Mouse (Mus musculus) embryonic facial prominence, embryonic 14.5 days (tissue): ENCODE results near the gene Mcm2. TPM values are rescaled to one million over a fixed set of nuclear protein-coding genes. Genes with fewer than 3 reads are reported as not detected.

Experiments used
- ATAC-seq: fragments of 200-750 bp; cut with Nextera tagmentation; 2 replicates; pipeline ENCODE4 v1.8.0; 2017; ENCODE audit warnings: low read depth, moderate number of reproducible peaks, moderate TSS enrichment
- DNase-seq: peaks from one replicate; pipeline ENCODE4 v3.0.0-alpha.2; 2015; ENCODE audit warnings: low spot score
- H3K27ac ChIP-seq: fragments of 300-500 bp; sonication (generic); replicated peaks from 2 replicates; pipeline ENCODE4 v1.5.1; 2014; ENCODE audit warnings: low read depth, mild to moderate bottlenecking, low read length, moderate library complexity
- H3K27me3 ChIP-seq: fragments of 300-500 bp; sonication (generic); replicated peaks from 2 replicates; pipeline ENCODE4 v1.6.1; 2014; ENCODE audit warnings: low read length; ENCODE audit not compliant: control insufficient read depth, insufficient read depth
- H3K36me3 ChIP-seq: fragments of 300-500 bp; sonication (generic); 2 replicates; pipeline ENCODE4 v1.6.1; 2014; ENCODE audit warnings: low read length, mixed read lengths; ENCODE audit not compliant: control insufficient read depth, insufficient read depth
- H3K4me1 ChIP-seq: fragments of 300-500 bp; sonication (generic); 2 replicates; pipeline ENCODE4 v1.6.1; 2014; ENCODE audit warnings: antibody characterized with exemption, low read length; ENCODE audit not compliant: control insufficient read depth, insufficient read depth
- H3K4me2 ChIP-seq: fragments of 300-500 bp; sonication (generic); 2 replicates; pipeline ENCODE4 v1.6.1; 2014; ENCODE audit warnings: low read depth, mild to moderate bottlenecking, low read length, moderate library complexity, mixed read lengths
- H3K4me3 ChIP-seq: fragments of 300-500 bp; sonication (generic); 2 replicates; pipeline ENCODE4 v1.5.1; 2014; ENCODE audit warnings: low read depth, mild to moderate bottlenecking, low read length
- H3K9ac ChIP-seq: fragments of 300-500 bp; sonication (generic); 2 replicates; pipeline ENCODE4 v1.6.1; 2014; ENCODE audit warnings: low read depth, mild to moderate bottlenecking, low read length, moderate library complexity, mixed read lengths
- H3K9me3 ChIP-seq: fragments of 300-500 bp; sonication (generic); 2 replicates; pipeline ENCODE4 v1.6.1; 2016; ENCODE audit warnings: low read length; ENCODE audit not compliant: control insufficient read depth
- WGBS: fragments of 180-500 bp; shearing (Covaris S2); extraction: QIAGEN DNeasy Blood & Tissue Kit; methylation state at CpG from one replicate; pipeline ENCODE4 v1.1.7; 2014; 5-methylcytosine and 5-hydroxymethylcytosine counted together
- polyA plus RNA-seq: library from polyadenylated mRNA; unstranded; fragments of >200 nt; fragmentation: Nextera tagmentation; extraction: Ambion mirVana; gene quantifications from 2 replicates; pipeline ENCODE4 v1.2.1, GENCODE M21; 2014

Mcm2 gene
- polyA plus RNA-seq, 1 experiment from 2014 or later, result 94.6 TPM

DNA sequence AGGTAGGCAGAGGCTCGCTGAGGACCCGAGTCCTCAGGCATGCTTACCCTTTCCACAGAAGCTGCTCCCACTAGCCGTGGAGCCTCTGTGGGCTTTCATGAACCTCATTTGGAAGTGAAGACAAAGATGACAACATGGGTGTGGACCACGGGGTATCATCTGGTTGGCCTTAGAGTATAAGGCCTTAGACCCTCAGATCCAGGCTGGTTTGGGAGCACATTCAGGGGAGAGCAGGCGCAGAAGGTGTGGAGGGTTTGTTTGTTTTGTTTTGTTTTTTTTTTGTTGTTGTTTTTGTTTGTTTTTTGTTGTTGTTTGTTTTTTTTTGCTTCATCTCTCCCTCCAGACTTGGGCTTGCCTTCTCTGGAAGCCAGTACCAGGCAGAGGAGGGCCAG lies 40.1 kb upstream of the Mcm2 start:
- no peaks in the 10 kb centered on the region for H3K36me3 ChIP-seq
- no peaks in the 10 kb centered on the region for H3K27me3 ChIP-seq
- no peaks in the 10 kb centered on the region for H3K9me3 ChIP-seq
- H3K9ac ChIP-seq, result no peak overlapping the region
- DNase-seq (no peak), ATAC-seq (no peak)
- peaks cover 30% of the 10 kb centered on the region for H3K4me1 ChIP-seq
- H3K27ac ChIP-seq, result peak overlapping the region; percentile 61
- H3K4me2 ChIP-seq, result no peak overlapping the region
- WGBS, result 68% methylated on average over 5 of the region's 5 CpGs
- no peak overlapping the region for H3K4me3 ChIP-seq

DNA sequence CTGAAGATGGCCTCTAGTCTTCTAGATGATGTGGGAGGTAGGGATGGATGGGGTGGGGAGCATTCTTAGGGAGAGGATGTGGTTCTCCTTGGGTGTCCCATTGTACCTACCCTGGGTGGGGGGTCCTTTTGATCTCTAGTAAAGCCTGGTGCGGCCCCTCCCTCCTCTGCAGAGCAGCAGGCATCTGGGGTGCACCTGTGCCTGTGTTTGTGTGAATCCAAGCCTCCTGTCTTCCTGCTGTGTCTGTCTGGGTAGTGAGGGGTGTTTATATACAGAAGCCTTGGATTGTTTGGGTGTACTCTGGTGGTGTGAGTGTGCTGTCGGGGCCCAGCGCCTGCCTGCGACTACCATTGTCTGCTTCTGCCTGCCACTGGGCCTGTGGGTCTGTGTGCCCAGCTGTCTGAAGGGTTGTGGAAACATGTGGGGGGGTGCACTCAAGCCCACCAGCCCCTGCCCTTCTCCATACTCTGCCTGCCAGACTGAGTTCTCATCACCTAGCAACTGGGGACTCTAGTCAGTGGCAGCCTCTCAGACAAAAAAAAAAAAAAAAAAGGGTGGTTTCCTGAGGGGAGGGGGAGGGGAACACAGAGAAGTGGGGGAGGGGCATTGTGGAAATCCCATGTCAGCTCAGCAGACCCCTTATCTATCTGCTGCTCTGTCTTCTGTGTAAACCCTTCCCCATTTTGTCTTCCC lies 39.5 kb upstream of the Mcm2 start:
- no peaks in the 10 kb centered on the region for H3K9me3 ChIP-seq
- no peak overlapping the region for H3K4me2 ChIP-seq
- peaks cover 30% of the 10 kb centered on the region for H3K4me1 ChIP-seq
- H3K4me3 ChIP-seq, result no peak overlapping the region
- no peak overlapping the region; the same call in 1 of the 2 replicates for H3K27ac ChIP-seq
- H3K9ac ChIP-seq, result no peak overlapping the region
- H3K36me3 ChIP-seq, result no peaks in the 10 kb centered on the region
- peak; percentile 36 for DNase-seq
- ATAC-seq, result peak; percentile 20; the same call in 1 of the 2 replicates
- H3K27me3 ChIP-seq, result no peaks in the 10 kb centered on the region
- WGBS, result 30% methylated on average over 4 of the region's 4 CpGs

GRCm38 (mm10) chr6:88937214-88937549 lies 38.6 kb upstream of the Mcm2 start:
- no peaks in the 10 kb centered on the region for H3K9me3 ChIP-seq
- WGBS, result 42% methylated on average over 4 of the region's 4 CpGs
- no peak overlapping the region for H3K9ac ChIP-seq
- H3K4me3 ChIP-seq, result no peak overlapping the region
- no peaks in the 10 kb centered on the region for H3K36me3 ChIP-seq
- ATAC-seq (no peak), DNase-seq (no peak)
- peaks cover 24% of the 10 kb centered on the region for H3K4me1 ChIP-seq
- no peak overlapping the region for H3K4me2 ChIP-seq
- H3K27me3 ChIP-seq, result no peaks in the 10 kb centered on the region
- no peak overlapping the region for H3K27ac ChIP-seq

DNA sequence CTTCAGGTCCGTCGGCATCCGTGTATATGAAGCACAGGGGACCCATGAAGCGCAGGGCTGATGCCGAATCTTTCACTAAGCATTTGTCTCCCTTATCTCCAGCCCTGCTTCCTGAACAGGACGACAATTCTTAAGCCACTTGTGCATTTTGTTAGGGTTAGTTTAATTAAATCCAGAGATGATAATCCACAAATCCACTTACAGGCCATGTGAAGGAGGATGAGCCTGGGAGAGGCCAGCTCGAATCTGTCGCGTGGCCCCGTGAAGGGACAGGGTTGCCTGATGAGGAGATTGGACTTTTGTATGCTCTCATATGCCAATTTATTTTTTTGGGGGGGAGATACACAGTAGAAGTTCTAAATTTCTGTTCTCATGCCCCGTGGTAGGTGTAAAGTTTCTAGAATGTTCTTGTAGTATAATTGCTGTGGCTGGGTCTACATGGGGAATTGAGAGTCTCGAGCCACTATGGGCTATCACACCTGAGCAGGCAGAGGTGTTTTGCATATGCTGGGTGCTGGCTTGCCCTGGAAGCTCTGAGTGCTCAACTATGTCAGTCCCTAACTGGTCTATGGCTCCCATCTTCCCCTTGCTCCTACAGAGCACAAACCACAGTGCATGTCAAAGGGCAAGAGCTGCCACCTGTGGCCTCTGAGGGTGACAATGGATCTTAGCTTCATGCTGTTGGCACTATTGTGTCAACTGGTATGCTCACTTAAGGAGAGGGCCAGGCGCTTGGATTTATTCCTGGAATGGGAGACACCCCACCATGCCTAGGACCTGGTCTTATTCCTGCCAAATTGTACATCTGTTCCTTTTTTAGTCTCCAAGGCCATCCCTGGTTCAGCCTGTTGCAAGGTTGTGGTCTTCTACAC lies 38.0 kb upstream of the Mcm2 start:
- WGBS, result 57% methylated on average over 13 of the region's 13 CpGs
- H3K27ac ChIP-seq, result no peak overlapping the region
- ATAC-seq (no peak), DNase-seq (no peak)
- peaks cover 24% of the 10 kb centered on the region for H3K4me1 ChIP-seq
- H3K4me2 ChIP-seq, result no peak overlapping the region
- no peak overlapping the region for H3K4me3 ChIP-seq
- no peaks in the 10 kb centered on the region for H3K27me3 ChIP-seq
- H3K36me3 ChIP-seq, result no peaks in the 10 kb centered on the region
- H3K9ac ChIP-seq, result no peak overlapping the region
- no peaks in the 10 kb centered on the region for H3K9me3 ChIP-seq

DNA sequence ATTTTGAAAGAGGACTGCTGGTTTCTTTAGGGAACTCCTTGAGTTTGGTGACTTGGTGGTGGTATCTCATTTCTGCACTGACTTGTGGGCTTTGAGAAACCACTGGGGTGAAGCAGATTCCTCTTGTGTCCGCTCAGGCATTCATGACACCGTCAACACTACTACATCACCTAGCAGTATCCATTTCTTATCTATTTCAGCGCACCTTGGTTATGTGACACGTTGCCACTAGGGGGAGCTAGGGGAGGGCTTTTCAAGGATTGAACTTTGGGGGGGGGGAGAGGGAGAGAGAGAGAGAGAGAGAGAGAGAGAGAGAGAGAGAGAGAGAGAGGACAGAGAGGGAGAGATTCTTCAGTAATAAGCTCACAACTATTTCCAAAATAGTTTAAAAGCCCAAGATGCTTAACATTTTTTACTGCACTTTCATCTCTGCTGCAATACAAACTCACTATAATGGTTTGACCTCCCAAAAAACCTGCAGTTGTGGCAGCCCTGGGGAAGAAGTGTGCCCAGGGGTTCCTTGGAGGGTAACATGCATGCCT lies 37.2 kb upstream of the Mcm2 start:
- DNase-seq, result peak; percentile 58
- H3K9me3 ChIP-seq, result no peaks in the 10 kb centered on the region
- H3K27me3 ChIP-seq, result no peaks in the 10 kb centered on the region
- H3K27ac ChIP-seq, result no peak overlapping the region
- no peak overlapping the region for H3K9ac ChIP-seq
- peaks cover 24% of the 10 kb centered on the region for H3K4me1 ChIP-seq
- WGBS, result 14% methylated on average over 4 of the region's 4 CpGs
- no peaks in the 10 kb centered on the region for H3K36me3 ChIP-seq
- ATAC-seq, result no peak
- H3K4me3 ChIP-seq, result no peak overlapping the region
- H3K4me2 ChIP-seq, result no peak overlapping the region

- Histone ChIP-seq H3K4me3 (no peak overlapping the region), H3K4me2 (no peak overlapping the region), H3K36me3 (no peaks in the 10 kb centered on the region), H3K9ac (no peak overlapping the region), H3K4me1 (peaks cover 19% of the 10 kb centered on the region; the same call in 1 of the 2 replicates), H3K9me3 (no peaks in the 10 kb centered on the region), H3K27me3 (no peaks in the 10 kb centered on the region), H3K27ac (no peak overlapping the region)
- WGBS, result 19% methylated on average over 4 of the region's 4 CpGs
- DNase-seq (no peak), ATAC-seq (no peak)
Measured at GRCm38 (mm10) chr6:88934816-88935215, 36.2 kb upstream of the Mcm2 start.

DNA sequence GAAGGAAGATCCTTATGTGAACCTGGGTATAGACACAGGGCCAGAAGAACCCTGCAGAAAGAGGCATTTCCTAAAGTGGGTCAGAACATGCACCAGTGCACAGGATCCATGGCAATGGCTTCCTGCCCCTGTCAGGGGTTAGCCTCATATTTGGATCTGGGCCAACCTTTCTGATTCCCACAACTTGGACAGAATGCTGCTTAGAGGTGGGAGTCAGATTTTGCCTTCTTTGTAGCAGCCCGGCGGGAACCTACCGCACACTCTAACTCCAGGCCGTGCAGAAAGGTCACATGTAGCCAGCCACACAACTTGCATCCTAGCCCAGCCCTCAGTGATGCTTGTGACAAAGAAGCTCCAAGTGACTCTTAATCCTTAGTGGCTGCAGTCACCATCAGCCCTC lies 35.6 kb upstream of the Mcm2 start:
- Histone ChIP-seq H3K9ac (no peak overlapping the region), H3K4me3 (no peak overlapping the region), H3K9me3 (no peaks in the 10 kb centered on the region), H3K36me3 (no peaks in the 10 kb centered on the region), H3K4me2 (no peak overlapping the region), H3K4me1 (peaks cover 13% of the 10 kb centered on the region; the same call in 1 of the 2 replicates), H3K27ac (no peak overlapping the region), H3K27me3 (no peaks in the 10 kb centered on the region)
- ATAC-seq, result no peak
- WGBS, result 50% methylated on average over 4 of the region's 4 CpGs
- DNase-seq, result no peak

DNA sequence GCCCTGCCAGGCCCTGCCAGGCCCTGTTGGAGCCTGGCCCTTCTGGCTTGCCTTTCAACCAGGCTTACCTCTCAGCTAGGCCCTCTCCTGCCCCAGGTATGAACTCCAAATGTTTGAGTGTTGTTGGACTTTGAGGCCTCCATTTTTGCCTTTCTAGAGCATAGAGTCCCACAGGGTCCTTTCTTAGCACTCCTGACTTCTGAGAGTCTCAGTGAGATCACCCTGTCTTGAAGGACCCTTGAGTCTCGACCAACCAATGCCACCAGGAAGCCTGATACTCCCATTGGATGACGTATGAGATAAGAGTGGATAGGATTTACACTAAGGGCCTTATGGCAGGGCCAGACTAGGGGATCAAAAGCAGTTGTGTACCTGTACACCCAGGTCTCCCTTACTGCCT lies 32.9 kb upstream of the Mcm2 start:
- Histone ChIP-seq H3K4me2 (no peak overlapping the region), H3K4me3 (no peak overlapping the region), H3K9ac (no peak overlapping the region), H3K4me1 (peaks cover 6% of the 10 kb centered on the region; the same call in 1 of the 2 replicates), H3K27me3 (no peaks in the 10 kb centered on the region), H3K36me3 (no peaks in the 10 kb centered on the region), H3K27ac (no peak overlapping the region), H3K9me3 (no peaks in the 10 kb centered on the region)
- WGBS, result 78% methylated on average over 2 of the region's 2 CpGs
- ATAC-seq, result no peak
- no peak for DNase-seq
